Mouse (Mus musculus) liver (tissue): ENCODE data around the gene Usp7.

Source experiments
- DNase-seq: peaks from one replicate; pipeline ENCODE4 v3.0.0-alpha.2; 2020; ENCODE audit warnings: mixed read lengths

The Usp7 gene

DNA sequence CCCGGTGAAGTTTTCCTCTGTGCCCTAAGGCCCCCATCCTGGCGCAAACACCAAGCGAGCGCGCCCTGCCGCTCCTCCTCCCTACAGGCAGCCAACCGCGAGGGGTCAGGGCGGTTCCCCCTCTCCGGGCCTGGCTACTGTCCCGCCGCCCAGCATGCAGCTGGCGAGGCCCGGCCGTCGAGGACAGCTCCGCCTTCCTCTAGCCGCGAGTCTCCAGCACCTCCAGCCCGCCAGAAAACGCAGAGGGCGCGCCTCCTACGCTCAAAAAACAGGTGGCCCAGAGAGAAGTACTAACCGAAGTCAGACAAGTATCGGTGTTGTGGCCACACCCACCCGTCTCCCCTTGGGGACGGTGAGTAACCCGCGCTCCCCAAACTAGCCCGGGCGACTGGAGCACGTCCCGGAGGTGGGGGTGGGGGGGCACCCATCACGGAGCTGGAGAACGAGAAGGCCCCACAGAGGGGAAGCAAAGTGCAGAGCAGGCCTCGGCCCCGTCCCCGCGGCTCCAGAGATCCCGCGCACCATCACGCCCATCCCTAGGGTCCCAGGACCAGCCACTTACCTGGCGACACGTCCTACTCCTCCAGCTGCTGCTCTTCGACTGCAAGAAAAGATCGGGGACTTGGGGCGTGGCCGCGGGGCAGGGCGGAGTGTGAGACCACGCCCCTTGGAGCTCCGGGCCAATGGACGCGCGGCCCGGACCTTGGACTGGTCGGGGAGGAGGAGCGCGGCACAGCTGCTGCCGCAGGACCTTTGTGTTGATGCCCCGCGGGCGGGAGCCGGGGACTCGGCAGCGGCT is 120.4 kb downstream of the Usp7 start, which contains the start of gene Carhsp1:
TSS of gene Carhsp1 (minus strand) at position 605 of the 799 bp plus-strand sequence.
- DNase-seq: peak; percentile 98

DNA sequence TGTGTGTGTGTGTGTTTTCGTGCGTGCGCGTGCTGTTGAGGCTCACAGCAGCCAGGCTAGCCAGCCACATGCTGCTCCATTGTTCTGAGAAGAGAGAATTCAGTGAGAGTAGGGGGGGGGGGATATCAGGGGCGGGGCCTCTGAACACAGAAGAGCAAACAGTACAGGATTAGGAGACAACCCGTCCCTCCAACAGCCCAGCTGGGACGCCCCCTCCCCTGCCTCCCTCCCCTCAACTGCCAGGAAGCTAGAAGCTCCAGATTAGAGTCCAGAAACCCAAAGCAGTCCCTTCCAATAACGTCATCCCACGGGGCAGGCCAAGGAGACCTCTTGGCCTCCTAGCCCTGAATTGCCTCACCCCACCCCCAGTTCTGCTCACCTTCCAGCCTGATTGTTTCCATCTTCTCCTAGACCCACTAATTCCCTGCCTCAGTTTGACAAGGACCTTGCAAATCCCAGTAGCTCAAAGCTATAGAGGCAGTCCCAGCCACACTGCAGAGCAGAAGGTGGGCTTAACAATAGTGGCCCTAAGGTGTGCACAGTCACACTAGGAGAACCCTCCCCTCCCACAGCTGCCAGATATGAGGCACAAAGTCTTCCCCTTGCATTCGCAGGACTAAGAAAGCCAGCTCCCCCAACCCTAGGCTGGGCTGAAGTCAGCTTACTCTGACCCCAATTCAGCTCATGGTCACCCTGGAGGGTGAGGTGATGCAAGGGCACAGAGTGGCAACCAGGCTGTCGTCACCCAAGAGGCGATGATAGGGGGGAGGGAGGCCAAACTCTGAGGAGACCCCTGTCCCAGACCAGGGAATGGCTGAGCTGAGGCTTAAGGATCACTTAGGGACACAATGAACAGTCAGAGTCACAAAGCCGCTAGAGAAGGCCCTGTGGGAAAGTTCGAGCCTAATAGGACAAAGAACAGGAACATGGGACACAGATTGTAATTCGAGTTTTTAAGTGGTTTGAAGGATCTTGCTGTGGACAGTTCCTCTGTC is 121.8 kb downstream of the Usp7 start:
- DNase-seq: no peak

DNA sequence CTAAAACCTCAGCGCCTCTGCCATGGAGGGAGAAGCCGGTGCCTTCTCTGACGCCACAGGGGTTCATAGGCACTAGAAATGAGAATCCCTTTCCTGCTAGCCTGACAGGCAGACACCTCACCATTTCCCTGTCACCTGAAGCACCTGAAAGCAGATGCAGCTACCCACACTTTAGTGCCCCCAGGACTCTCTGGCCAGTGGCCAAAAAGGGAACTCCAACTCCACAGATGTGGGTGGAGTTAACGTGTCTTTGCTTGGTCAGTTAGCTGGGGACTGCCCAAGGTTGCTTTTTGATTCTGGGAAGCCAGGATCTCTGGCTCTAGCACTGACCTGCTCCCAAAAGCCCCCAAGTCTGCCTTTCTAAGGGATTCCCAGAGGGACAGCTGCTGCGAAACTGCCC is 122.7 kb downstream of the Usp7 start:
- DNase-seq: no peak

DNA sequence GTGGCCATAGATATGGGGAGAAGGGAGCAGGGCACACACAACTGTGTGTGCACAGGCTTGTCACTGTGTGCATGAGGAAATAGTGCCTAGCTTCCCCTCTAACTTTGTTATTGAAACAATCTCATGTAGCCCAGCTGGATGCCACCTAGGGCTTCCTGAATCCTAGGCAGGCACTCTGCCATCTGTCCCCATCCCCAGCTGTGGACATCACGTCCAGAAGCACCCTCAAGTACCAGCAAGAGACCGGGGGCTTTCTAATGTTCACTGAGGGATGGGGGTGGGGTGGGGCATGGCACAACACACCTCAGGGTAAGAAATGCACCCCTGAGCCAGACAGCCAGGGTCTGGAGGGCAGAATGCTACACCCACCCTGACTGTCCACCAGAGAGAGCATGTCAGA is 123.7 kb downstream of the Usp7 start:
- no peak for DNase-seq

DNA sequence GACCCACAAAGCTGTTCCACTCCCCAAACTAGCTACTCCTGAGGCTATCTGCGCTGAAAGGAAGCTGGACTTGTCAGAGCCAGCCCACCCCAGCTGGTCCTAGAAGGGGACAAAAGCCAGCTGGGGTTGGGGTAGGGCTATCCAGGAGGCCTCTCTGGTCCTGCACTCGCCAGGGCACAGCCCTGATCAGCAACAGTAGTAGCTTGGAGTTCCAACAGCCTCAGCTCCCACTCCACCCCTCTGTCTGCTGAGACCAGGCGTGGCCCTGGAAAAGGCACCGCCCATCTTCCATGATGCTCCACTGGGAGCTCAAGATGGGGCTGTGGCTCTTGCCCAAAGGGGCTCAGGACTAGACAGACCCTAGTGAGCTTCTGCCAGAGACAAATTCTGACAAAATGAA is 124.3 kb downstream of the Usp7 start:
- DNase-seq: peak; percentile 59

DNA sequence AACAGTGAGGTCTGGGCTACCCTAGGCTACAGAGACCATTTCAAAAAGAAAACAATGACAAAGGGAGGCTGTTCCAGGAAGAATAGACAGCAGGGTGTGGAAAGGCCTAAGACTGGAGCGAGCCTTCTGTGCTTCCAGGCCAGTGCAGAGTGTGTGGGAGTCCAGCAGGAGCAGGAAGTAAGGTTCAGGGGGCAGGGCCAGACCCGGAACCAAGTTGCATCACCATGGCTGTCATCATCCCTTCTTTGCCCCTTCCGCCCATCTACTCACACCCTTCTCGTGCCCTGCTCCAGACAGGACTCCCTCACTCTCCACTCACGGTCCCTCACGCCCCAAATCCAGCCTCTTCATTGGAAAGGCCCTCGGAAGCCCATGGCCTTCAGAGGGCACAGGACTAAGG is 124.8 kb downstream of the Usp7 start:
- no peak for DNase-seq

DNA sequence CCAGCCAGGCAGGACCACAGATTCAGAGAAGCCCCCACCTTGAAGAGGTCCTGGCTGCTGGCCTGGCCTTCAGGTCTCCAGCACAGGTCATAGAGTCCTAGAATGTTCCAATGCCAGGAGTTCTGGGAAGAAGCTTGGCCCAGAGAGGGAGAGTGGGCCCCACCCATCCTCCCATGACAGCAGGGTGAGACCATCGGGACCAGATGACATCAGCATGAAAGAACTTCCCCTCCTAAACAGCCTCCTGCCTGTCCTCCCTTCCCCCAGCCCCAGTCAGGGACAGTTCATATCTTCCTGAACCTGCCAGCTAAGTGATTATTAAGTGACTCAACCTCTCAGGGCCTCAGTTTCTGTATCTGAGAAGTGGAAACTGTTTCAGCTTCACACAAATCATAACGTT is 125.7 kb downstream of the Usp7 start:
- peak; percentile 35 for DNase-seq

DNA sequence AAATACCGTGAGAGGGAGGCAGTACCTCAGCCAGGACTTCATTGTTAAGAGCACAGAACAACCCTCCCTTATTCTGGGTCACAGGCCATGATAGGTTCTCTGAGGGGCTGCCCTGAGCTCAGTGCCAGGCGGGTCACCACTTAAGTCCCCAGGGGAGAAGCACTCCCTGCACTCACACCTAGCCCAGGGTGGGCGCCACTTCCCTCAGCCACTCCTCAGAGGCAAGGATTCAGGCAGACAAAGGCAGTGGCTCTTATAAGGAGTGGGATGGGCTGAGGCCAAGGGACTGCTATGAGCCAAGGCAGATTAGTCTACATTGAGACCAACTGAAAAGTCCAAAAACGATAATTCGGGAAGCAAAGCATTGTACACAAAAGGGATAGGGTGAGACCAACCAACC is 126.7 kb downstream of the Usp7 start:
- DNase-seq: no peak

DNA sequence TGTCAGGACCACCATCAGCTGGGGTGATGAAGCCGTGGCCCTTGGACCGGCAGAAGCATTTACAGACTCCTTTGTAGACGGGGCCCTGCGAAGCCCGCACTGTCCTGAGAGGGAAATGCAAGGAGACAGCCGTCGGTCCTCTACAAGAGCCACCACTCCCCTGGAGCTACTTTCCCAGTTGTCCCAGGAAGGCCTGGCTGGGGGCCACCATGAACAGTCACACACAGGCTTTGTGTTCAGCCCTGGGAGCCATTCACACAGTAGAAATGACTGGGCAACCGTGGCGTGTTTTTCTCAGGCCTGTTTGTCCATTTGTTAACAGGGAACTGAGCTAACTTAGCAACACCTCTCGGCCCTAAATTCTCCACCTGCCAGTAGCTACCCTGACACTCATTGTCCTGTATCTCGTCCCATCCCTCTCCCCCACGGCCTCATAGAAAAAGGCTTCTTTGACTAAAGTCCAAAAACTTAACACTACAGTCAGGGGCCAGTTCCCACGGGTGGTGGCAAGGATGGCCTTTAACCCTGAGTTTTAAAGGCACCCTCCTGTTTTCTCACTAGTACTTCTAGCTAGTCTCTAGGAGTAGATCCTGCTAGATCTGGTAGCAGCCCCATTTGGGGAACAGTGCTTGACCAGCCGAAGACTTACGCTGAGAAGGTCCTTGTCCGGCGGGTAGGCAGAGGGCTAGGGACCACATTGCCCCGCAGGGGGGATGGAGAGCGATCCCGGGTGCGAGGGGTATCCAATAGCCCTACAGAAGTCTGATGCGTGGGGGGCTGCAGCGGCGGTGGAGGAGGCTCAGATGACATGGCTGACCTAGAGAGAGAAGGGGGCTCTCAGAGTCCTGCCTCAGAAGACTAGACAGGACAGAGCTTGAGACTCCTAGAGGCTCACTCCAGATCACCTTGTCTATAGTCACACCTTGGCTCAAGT is 128.2 kb downstream of the Usp7 start:
- no peak for DNase-seq

DNA sequence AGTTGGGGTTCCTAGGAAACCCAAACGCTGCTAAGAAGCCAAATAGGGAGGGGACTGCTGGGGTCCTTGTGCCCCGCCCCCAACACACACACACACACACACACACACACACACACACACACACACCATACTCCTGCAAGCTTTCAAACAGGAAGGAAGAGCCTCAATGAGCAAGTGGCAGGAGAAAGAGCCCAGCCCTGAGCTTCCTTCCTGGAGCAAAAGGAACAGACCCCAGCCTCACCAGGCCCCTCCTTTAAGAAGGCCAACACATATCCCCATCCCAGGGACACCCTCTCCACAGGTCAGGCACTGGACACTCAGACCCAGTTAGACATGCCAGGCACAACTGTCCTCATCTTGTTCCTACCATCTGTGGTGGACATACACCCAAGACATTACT is 129.1 kb downstream of the Usp7 start:
- no peak for DNase-seq

DNA sequence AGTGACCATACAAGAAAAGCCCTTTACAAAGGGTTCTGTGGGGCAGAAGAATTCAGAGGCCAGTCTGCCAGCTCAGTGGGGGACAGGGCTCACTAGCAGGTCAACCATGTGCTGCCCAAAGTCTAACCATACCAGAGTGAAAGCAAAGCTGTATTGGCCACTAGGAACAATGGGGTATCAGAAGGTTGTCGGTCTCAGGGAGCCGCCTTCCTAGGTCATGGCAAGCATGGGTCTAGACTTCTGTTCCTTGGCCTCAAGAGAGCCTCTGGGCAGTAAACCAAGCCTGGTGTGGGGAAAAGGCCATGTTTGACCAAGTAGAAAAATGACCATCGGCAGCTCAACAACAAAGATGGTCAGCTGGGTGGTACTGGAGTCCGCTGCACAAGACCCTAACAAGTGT is 133.3 kb downstream of the Usp7 start:
- no peak for DNase-seq

DNA sequence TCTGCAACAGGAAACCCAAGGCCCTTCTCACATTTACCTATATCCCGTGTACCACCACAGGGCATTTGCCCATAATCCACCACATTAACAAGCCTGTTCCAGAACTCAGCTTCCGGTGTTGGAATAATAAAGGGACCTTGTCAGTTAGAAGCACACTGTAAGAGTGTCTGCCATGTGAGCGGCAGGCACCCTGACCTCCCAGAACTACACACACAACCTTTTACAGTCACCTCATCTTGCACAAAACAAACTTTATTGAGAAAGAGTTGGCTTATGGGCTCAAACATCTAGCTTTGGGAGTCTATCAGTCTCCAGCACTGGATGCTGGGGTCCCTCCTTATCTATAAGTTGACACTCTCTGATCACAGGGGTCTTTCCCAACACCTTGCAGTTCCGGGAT is 133.8 kb downstream of the Usp7 start:
- no peak for DNase-seq

DNA sequence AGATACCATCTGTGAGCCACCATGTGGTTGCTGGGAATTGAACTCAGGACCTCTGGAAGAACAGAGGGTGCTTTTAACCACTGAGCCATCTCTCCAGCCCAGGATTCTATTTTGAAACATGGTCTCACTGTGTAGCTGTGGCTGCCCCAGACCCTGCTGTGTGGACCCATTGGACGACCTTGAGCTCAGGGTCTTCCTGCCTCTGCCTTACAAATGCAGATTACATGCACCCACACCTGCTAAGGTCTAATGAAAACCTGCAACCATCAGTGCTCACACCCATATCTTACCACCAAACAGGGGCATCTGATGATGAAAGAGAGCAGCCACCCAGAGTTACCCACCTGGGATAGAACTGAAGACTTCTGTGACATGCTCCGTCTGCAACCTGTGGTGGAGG is 135.9 kb downstream of the Usp7 start:
- DNase-seq: no peak

DNA sequence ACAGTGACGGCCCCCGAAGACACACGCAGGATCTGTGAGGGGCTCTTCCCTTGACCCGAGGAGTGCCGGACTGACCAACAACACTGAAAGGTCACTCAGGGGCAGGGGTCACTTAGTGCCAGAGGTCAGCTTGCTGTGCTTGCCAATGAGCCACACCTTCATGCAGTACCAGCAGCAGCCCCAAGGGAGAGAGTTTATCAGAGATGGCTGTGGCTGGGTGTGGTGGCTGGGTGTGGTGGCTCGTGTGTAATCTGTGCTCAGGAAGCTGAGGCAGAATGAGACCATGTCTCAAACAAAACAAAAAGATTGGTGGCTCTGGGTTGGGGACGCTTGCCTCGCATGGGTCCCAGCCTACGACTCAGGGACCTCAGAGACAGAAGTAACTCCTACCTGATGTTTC is 136.5 kb downstream of the Usp7 start:
- DNase-seq: peak; percentile 72

DNA sequence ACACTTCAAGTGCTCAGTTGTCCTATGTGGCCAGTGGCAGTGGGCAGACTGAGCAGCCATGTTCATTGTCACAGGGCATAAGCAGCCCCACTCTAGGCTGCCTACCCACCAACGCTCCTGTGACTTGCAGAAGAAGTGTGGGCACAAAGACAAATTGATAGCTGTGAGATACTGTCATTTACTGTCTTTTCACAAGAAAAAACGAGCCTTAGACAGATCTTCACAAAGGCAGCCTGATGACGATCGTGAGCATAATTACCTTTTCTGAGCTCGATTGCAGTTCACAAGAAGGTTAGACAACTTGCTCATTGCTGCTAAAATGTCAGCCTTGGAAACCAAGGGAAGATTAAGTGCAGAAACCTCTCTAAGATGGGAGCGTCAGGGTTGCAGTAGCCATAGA is 137.0 kb downstream of the Usp7 start:
- DNase-seq: no peak

DNA sequence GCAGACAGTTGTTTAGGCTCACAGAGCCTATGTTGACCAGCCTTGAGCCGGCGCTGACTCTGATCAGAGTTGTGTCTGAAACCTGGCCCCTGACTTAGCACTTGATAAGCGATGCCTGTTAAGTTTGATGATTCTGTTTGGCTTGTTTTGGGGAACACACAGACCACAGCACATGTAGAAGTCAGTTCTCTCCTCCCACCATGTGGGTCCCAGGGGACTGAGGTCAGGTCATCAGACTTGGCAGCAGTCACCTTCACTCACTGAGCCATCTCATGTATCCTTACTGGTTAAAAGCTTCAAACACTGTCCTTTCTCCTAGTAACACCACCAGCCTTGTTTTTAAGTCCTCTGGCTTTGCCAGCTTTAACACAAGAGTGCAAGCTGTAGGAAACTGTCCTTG is 142.1 kb downstream of the Usp7 start:
- no peak for DNase-seq

DNA sequence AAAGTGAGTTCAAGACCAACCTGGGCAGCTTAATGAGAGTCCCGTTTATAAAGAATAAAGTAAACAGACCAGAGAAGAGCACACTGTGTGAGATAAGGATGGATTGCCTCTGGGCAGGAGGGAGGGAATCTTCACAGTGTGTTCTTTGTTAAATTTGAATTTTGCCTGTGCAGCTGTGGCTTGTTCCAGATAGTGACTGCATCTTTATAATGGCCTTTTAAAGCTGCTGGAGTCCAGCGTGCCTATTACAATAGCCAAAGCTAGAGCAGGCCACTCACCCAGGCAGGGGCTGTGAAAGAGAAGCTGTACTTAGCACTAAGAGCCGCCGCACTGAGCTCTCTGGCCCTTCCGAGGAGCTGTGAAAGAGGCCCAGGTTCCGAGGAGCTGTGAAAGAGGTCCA is 146.6 kb downstream of the Usp7 start:
- DNase-seq: no peak

DNA sequence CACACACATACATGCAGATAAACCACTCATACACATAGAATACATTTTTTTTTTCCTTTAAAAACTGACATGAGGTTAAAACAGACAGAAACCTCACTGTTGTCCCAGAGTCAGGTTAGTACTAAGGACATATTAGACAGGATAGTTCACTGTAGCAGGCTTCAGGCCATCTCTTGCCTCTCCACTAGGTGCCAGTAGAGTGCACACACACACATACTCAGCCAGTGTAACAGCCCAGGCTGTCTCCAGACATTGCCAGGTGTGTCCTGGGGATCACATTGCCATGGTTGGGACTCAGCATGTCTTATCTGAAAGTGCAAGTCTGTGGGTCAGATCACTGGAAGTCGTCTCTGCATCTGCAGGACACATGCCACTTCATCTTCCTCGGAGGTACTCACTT is 148.3 kb downstream of the Usp7 start:
- DNase-seq: peak; percentile 63
